ENCODE assay signal across 9 mouse cellular contexts in genomic region chr7:16453118-16453711, GRCm38 (mm10). TPM values are rescaled to one million over a fixed set of nuclear protein-coding genes. Genes with fewer than 3 reads are reported as not detected.
DNase-seq lines count a peak whose midpoint lies in the region; TF ChIP-seq lines count a peak whose summit lies in the region.
"Had no signal": no experiment of that assay in that cellular context is flagged by ENCODE, and none has a peak within 500 bp of the region (broad histone marks: within the 10 kb centered on the region; RNA-seq: fewer than 3 reads in every experiment).

No protein-coding gene starts in this region.

- intact Hi-C loops in gastrocnemius, postnatal 14 days (cut with DNase I; ENCODE audit: low total_unique reads) = no loop called here
- intact Hi-C loops in left cerebral cortex, adult 2 months (cut with DNase I) = no loop called here

- H3K79me2 ChIP-seq in macrophage (ENCODE audit: inconsistent target) = peaks cover 5% of the 10 kb centered on the region; the same call in 1 of the 2 replicates

- DNase-seq in gastrocnemius, postnatal 25 days = peak; percentile 31
- no peak for DNase-seq in gastrocnemius, postnatal 14 days
- DNase-seq in cerebellum, adult 8-10 months = peak; percentile 51
- DNase-seq in forelimb bud, embryonic 11.5 days (ENCODE audit: low read depth, low spot score) = peak; percentile 74
- DNase-seq in hindlimb bud, embryonic 11.5 days (ENCODE audit: extremely low spot score, low read depth, low spot score) = peak; percentile 41
- peak; percentile 53 to 56 for DNase-seq in left cerebral cortex, adult 2 months (ENCODE audit: extremely low spot score in 1 of 2, low spot score in 2 of 2)
- peak; percentile 51 for DNase-seq in splenic B cell, adult 2 months (ENCODE audit: low read depth, low spot score)

- H3K27me3 ChIP-seq in splenic B cell, adult 2 months (ENCODE audit: control insufficient read depth, insufficient read depth, low read length, poor library complexity, severe bottlenecking) = no peaks in the 10 kb centered on the region

- no peak for TF ChIP-seq CTCF in left cerebral cortex, adult 2 months (IDR thresholded peaks at IDR 0.05)

- H3K36me3 ChIP-seq in macrophage (ENCODE audit: inconsistent target) = no peaks in the 10 kb centered on the region
- peaks cover 6% of the 10 kb centered on the region; the same call in 1 of the 2 replicates for H3K36me3 ChIP-seq in splenic B cell, adult 2 months (ENCODE audit: control insufficient read depth, insufficient read depth, low read length, poor library complexity, severe bottlenecking)

- peak overlapping the region; percentile 85 for H3K4me3 ChIP-seq in left cerebral cortex, adult 2 months
- H3K4me3 ChIP-seq in macrophage (ENCODE audit: inconsistent target) = peak overlapping the region; percentile 77

- peak overlapping the region; percentile 76 for H3K27ac ChIP-seq in left cerebral cortex, adult 2 months
- H3K27ac ChIP-seq in macrophage = no peak overlapping the region

- WGBS in macrophage (ENCODE audit: missing documents) = under 1% methylated on average over 23 of the region's 23 CpGs

RNA-seq across cellular contexts. Expression of gene Tmem160, which starts 0.6 kb away (rescaled TPM):
- 10 to 100 TPM; 37.4 to 39.4 TPM for total RNA-seq in gastrocnemius, postnatal 25 days (2021)
- 10 to 100 TPM; 23.2 to 28.7 TPM for total RNA-seq in gastrocnemius, postnatal 14 days (2021)
- 10 to 100 TPM; 68.0 to 69.0 TPM for total RNA-seq in left cerebral cortex, adult 2 months (2021)
- 1 to 10 TPM in 22 of 26 experiments, not detected in 4; 1.3 to 9.0 (median 2.7) TPM for total RNA-seq in macrophage (2018; cell fraction: chromatin; rRNA removed)
- 10 to 100 TPM; 44.2 to 78.5 (median 64.6) TPM for total RNA-seq in macrophage (2018; cell fraction: cytosol; rRNA removed)
- 10 to 100 TPM in 21 of 26 experiments, 1 to 10 TPM in 5; 4.6 to 31.6 (median 18.8) TPM for total RNA-seq in macrophage (2018; cell fraction: nucleus; rRNA removed)
- 9.5 to 50.4 TPM (median 41.7 TPM) in 3 replicates for polyA plus RNA-seq in macrophage (2018)

RNA-seq across cellular contexts. Expression of gene Npas1, which starts 24.3 kb away (rescaled TPM):
- total RNA-seq in gastrocnemius, postnatal 25 days (2021) = not detected
- not detected for total RNA-seq in gastrocnemius, postnatal 14 days (2021)
- total RNA-seq in left cerebral cortex, adult 2 months (2021) = 10 to 100 TPM; 10.2 to 11.5 TPM
- total RNA-seq in macrophage (2018; cell fraction: chromatin; rRNA removed) = not detected
- total RNA-seq in macrophage (2018; cell fraction: cytosol; rRNA removed) = not detected
- total RNA-seq in macrophage (2018; cell fraction: nucleus; rRNA removed) = not detected
- polyA plus RNA-seq in macrophage (2018) = not detected in 3 replicates
- total RNA-seq: adrenal gland, adult 18-20 months had no signal

RNA-seq across cellular contexts. Expression of gene Zc3h4, which starts 52.5 kb away (rescaled TPM):
- total RNA-seq in gastrocnemius, postnatal 25 days (2021) = 10 to 100 TPM; 22.4 to 25.6 TPM
- total RNA-seq in gastrocnemius, postnatal 14 days (2021) = 10 to 100 TPM; 27.9 to 28.5 TPM
- total RNA-seq in left cerebral cortex, adult 2 months (2021) = 10 to 100 TPM; 58.3 to 58.7 TPM
- 100 to 1,000 TPM in 2 of 26 experiments, 10 to 100 TPM in 24; 40.1 to 107 (median 74.8) TPM for total RNA-seq in macrophage (2018; cell fraction: chromatin; rRNA removed)
- total RNA-seq in macrophage (2018; cell fraction: cytosol; rRNA removed) = 10 to 100 TPM; 18.6 to 45.7 (median 30.8) TPM
- total RNA-seq in macrophage (2018; cell fraction: nucleus; rRNA removed) = 10 to 100 TPM; 34.2 to 77.9 (median 51.1) TPM
- polyA plus RNA-seq in macrophage (2018) = 23.8 to 26.3 TPM (median 25.4 TPM) in 3 replicates

Comparison
In these comparisons a context has a peak if more than half of its experiments do, and no peak if none do; other contexts are left out.
1. RNA of gene Npas1, which starts 24.3 kb away (total RNA-seq): 10.2 to 11.5 TPM in left cerebral cortex, adult 2 months; not detected in gastrocnemius, postnatal 14 days and not detected in gastrocnemius, postnatal 25 days; every median in the first group is over 4 times any median in the second.